Mouse (Mus musculus): ENCODE measurements around the gene Tmem256. TPM values are rescaled to one million over a fixed set of nuclear protein-coding genes. Genes with fewer than 3 reads are reported as not detected.
"Not testable (repeated sequence)": the region's sequence is repeated elsewhere in the genome, so short reads cannot be mapped to it uniquely, and the experiment has no call there.

The Tmem256 gene
- polyA plus RNA-seq, 1 experiment = 97.1 TPM

GRCm38 (mm10) chr11:69850754-69851153 lies 12.4 kb downstream of the Tmem256 start:
- Histone ChIP-seq H3K36me3 (ENCODE audit: control insufficient read depth, insufficient read depth, low read length, poor library complexity, severe bottlenecking) (peaks cover 14% of the 10 kb centered on the region), H3K9ac (ENCODE audit: low read depth, poor library complexity, severe bottlenecking) (no peak overlapping the region), H3K9me3 (replicated peaks; ENCODE audit: control insufficient read depth, insufficient read depth, low read length, poor library complexity, severe bottlenecking) (no peaks in the 10 kb centered on the region), H3K27ac (ENCODE audit: insufficient read depth, low read length) (no peak overlapping the region), H3K27me3 (ENCODE audit: control insufficient read depth, insufficient read depth, low read length, poor library complexity, severe bottlenecking) (no peaks in the 10 kb centered on the region), H3K4me1 (ENCODE audit: control insufficient read depth, insufficient read depth, low read length) (peaks cover 2% of the 10 kb centered on the region), H3K4me3 (ENCODE audit: low read depth, low read length) (no peak overlapping the region)
- TF ChIP-seq EP300 (IDR thresholded peaks at IDR 0.05; ENCODE audit: insufficient read depth, low read depth, low read length) (no peak), CTCF (IDR thresholded peaks at IDR 0.05; ENCODE audit: low read depth, low read length) (no peak), POLR2A (IDR thresholded peaks at IDR 0.05; ENCODE audit: insufficient read depth, low read length) (no peak)

DNA sequence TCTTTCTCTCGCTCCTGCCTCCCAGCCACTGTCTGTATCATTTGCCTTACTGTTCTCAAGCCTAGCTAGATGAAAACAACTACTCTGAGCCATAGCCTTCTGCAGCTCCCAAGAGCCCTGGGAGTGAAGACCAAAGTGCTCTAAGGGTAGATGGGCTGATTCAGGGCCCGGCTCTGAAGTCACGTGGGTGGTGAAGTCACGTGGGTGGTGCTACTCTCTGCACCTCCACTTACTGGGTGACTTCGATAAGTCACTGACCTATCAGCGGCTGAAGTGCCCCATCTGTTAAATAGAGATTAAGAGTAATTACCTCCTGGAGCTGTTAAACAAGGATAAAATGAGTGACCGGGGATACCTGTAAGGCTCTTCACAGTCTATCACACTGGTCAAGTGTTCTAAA lies 15.7 kb downstream of the Tmem256 start:
- Histone ChIP-seq H3K36me3 (ENCODE audit: control insufficient read depth, insufficient read depth, low read length, poor library complexity, severe bottlenecking) (peaks cover 14% of the 10 kb centered on the region), H3K4me3 (ENCODE audit: low read depth, low read length) (no peak overlapping the region), H3K27me3 (ENCODE audit: control insufficient read depth, insufficient read depth, low read length, poor library complexity, severe bottlenecking) (no peaks in the 10 kb centered on the region), H3K27ac (ENCODE audit: insufficient read depth, low read length) (no peak overlapping the region), H3K9me3 (replicated peaks; ENCODE audit: control insufficient read depth, insufficient read depth, low read length, poor library complexity, severe bottlenecking) (no peaks in the 10 kb centered on the region), H3K4me1 (ENCODE audit: control insufficient read depth, insufficient read depth, low read length) (no peaks in the 10 kb centered on the region), H3K9ac (ENCODE audit: low read depth, poor library complexity, severe bottlenecking) (no peak overlapping the region)
- no peak for TF ChIP-seq POLR2A (IDR thresholded peaks at IDR 0.05; ENCODE audit: insufficient read depth, low read length)
- TF ChIP-seq EP300 (IDR thresholded peaks at IDR 0.05; ENCODE audit: insufficient read depth, low read depth, low read length) = no peak
- no peak for TF ChIP-seq CTCF (IDR thresholded peaks at IDR 0.05; ENCODE audit: low read depth, low read length)

DNA sequence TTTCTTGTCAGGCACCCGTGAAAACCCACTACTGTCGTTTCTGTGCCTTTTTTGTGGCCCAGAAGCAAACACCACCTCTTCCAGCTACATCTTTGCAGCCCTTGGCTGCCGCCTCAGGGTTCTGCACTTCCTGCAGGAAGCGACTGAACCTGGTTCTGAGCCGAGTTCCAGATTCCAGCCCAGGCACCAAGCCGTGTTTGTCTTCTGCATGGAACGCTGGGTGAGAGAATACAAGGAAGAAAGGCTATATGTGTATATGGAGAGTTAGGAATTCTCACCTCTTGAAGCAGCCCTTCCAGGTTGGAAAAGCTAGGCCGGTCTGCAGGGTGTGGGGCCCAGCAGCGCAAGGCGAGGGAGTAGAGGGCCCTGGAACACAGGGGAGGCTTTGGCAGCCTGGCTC lies 16.4 kb downstream of the Tmem256 start:
- H3K4me3 ChIP-seq (ENCODE audit: low read depth, low read length) = no peak overlapping the region
- peaks cover 14% of the 10 kb centered on the region for H3K36me3 ChIP-seq (ENCODE audit: control insufficient read depth, insufficient read depth, low read length, poor library complexity, severe bottlenecking)
- no peaks in the 10 kb centered on the region for H3K4me1 ChIP-seq (ENCODE audit: control insufficient read depth, insufficient read depth, low read length)
- no peak overlapping the region for H3K9ac ChIP-seq (ENCODE audit: low read depth, poor library complexity, severe bottlenecking)
- no peaks in the 10 kb centered on the region for H3K9me3 ChIP-seq (replicated peaks; ENCODE audit: control insufficient read depth, insufficient read depth, low read length, poor library complexity, severe bottlenecking)
- no peaks in the 10 kb centered on the region for H3K27me3 ChIP-seq (ENCODE audit: control insufficient read depth, insufficient read depth, low read length, poor library complexity, severe bottlenecking)
- TF ChIP-seq EP300 (IDR thresholded peaks at IDR 0.05; ENCODE audit: insufficient read depth, low read depth, low read length) = no peak
- no peak for TF ChIP-seq POLR2A (IDR thresholded peaks at IDR 0.05; ENCODE audit: insufficient read depth, low read length)
- TF ChIP-seq CTCF (IDR thresholded peaks at IDR 0.05; ENCODE audit: low read depth, low read length) = no peak
- H3K27ac ChIP-seq (ENCODE audit: insufficient read depth, low read length) = no peak overlapping the region; the same call in 1 of the 2 replicates

- no peaks in the 10 kb centered on the region for H3K9me3 ChIP-seq (replicated peaks; ENCODE audit: control insufficient read depth, insufficient read depth, low read length, poor library complexity, severe bottlenecking)
- no peak overlapping the region for H3K27ac ChIP-seq (ENCODE audit: insufficient read depth, low read length)
- peak overlapping the region; percentile 44 for H3K4me3 ChIP-seq (ENCODE audit: low read depth, low read length)
- peak overlapping the region; percentile 12 for H3K9ac ChIP-seq (ENCODE audit: low read depth, poor library complexity, severe bottlenecking)
- TF ChIP-seq CTCF (IDR thresholded peaks at IDR 0.05; ENCODE audit: low read depth, low read length) (peak; percentile 73), EP300 (IDR thresholded peaks at IDR 0.05; ENCODE audit: insufficient read depth, low read depth, low read length) (0 out of 2 replicates have a peak, but pooled peaks have one; percentile 44), POLR2A (IDR thresholded peaks at IDR 0.05; ENCODE audit: insufficient read depth, low read length) (no peak)
- H3K27me3 ChIP-seq (ENCODE audit: control insufficient read depth, insufficient read depth, low read length, poor library complexity, severe bottlenecking) = no peaks in the 10 kb centered on the region
- peaks cover 14% of the 10 kb centered on the region for H3K36me3 ChIP-seq (ENCODE audit: control insufficient read depth, insufficient read depth, low read length, poor library complexity, severe bottlenecking)
- no peaks in the 10 kb centered on the region for H3K4me1 ChIP-seq (ENCODE audit: control insufficient read depth, insufficient read depth, low read length)
Observed at GRCm38 (mm10) chr11:69855347-69855746, 17.0 kb downstream of the Tmem256 start.

DNA sequence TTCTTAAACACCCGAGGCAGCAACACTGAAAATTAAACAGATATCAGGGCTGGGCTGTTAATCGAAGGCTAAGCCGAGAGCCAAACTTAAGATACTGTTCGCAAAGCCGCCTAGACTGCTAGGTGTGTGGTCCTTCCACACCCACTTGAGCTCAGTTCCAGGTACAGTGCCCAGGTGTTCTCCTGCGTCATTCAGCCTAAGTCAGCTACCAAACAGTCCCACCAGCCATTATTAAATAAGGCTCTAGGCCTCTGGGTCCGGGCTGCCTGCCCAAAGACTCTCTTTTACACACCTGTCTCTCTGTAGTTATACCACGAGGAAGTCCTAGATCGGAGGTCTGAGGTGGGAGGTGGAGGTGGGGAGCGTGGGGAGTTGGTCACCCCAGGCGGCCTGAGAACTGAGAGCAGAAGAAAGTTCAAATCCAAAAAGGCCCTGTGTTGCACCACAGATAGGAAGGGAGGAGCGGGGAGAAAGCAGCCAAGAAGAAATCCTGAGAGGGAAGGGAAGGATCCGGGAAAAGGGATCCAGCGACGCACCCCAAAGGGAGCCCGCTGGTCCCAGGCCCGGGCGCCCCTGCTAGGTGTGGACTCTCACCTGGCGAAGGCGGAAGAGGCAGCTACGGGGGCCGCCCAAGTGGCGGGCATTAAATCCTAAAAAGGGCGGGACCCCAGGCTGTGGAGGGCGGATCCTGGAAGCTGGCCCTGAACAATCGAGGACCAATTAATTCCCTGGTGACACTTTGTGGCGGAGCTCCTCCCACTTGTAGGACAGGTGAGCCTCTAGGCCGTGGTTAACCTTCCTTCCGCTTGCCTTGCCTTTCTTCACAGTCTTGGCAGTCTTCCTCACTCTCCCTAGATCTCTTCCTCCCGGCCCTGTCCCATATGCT lies 20.0 kb downstream of the Tmem256 start, which contains the start of gene Tnk1:
Gene Tnk1 (minus strand): TSS at position 618 of the 886 bp plus-strand sequence.
- H3K9ac ChIP-seq (ENCODE audit: low read depth, poor library complexity, severe bottlenecking) = peak within 1 kb of the TSS; percentile 62

GRCm38 (mm10) chr11:69863729-69864128 lies 25.4 kb downstream of the Tmem256 start:
- not testable (repeated sequence) for H3K9ac ChIP-seq (ENCODE audit: low read depth, poor library complexity, severe bottlenecking); H3K27ac ChIP-seq (ENCODE audit: insufficient read depth, low read length); H3K4me3 ChIP-seq (ENCODE audit: low read depth, low read length); H3K27me3 ChIP-seq (ENCODE audit: control insufficient read depth, insufficient read depth, low read length, poor library complexity, severe bottlenecking); H3K36me3 ChIP-seq (ENCODE audit: control insufficient read depth, insufficient read depth, low read length, poor library complexity, severe bottlenecking); H3K9me3 ChIP-seq (replicated peaks; ENCODE audit: control insufficient read depth, insufficient read depth, low read length, poor library complexity, severe bottlenecking); H3K4me1 ChIP-seq (ENCODE audit: control insufficient read depth, insufficient read depth, low read length)

More for the DNA sequence above, 20.0 kb downstream of the Tmem256 start, which contains the start of gene Tnk1:
- TF ChIP-seq CTCF (IDR thresholded peaks at IDR 0.05; ENCODE audit: low read depth, low read length) = no peak
- peak; percentile 61 for TF ChIP-seq POLR2A (IDR thresholded peaks at IDR 0.05; ENCODE audit: insufficient read depth, low read length)
- TF ChIP-seq EP300 (IDR thresholded peaks at IDR 0.05; ENCODE audit: insufficient read depth, low read depth, low read length) = 0 out of 2 replicates have a peak, but pooled peaks have one; percentile 7
- H3K36me3 ChIP-seq (ENCODE audit: control insufficient read depth, insufficient read depth, low read length, poor library complexity, severe bottlenecking) = no peaks in the 10 kb centered on the region
- no peaks in the 10 kb centered on the region for H3K27me3 ChIP-seq (ENCODE audit: control insufficient read depth, insufficient read depth, low read length, poor library complexity, severe bottlenecking)
- H3K9me3 ChIP-seq (replicated peaks; ENCODE audit: control insufficient read depth, insufficient read depth, low read length, poor library complexity, severe bottlenecking) = no peaks in the 10 kb centered on the region
- peak within 1 kb of the TSS; percentile 65 for H3K4me3 ChIP-seq (ENCODE audit: low read depth, low read length)
- peak within 1 kb of the TSS; percentile 17; the same call in 1 of the 2 replicates for H3K27ac ChIP-seq (ENCODE audit: insufficient read depth, low read length)
- no peaks in the 10 kb centered on the region for H3K4me1 ChIP-seq (ENCODE audit: control insufficient read depth, insufficient read depth, low read length)
